Mouse (Mus musculus) yolk sac, embryonic 10.5 days (tissue): ENCODE measurements at regions not wholly inside any gene's neighbourhood (a gene's known extent, or its start where the extent isn't known, plus 50 kb on each side); places are given as distances from the start of the nearest gene placed in this dataset.

ENCODE experiments used
- DNase-seq: peaks from one replicate; pipeline ENCODE4 v3.0.0-alpha.2; 2017; ENCODE audit warnings: low spot score

DNA sequence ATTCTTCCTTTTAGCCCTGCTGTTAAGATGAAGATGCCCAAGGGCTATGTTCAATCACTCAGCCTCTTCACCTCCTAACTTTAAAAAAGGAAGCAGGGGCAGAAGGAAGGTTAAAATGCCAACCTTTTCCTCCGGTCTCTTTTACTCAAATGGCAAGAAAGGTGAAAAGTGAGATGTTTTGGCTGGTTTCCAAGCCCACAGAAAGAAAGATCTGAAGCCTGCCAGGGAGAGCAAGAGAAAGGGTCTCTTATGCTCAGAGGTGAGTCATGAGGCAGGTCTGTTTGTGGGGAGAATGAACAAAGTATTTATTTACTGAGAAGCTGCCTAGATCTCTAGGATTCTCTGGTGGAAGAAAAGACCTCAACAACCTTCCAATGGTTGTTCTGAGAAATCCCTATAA lies 162.1 kb upstream of the Kirrel3 start:
- no peak for DNase-seq

- no peak for DNase-seq
These were observed 157.0 kb upstream of the Kirrel3 start for GRCm38 (mm10) chr9:34328723-34329122.

GRCm38 (mm10) chr9:34334112-34334511 lies 151.6 kb upstream of the Kirrel3 start:
- DNase-seq, result no peak

DNA sequence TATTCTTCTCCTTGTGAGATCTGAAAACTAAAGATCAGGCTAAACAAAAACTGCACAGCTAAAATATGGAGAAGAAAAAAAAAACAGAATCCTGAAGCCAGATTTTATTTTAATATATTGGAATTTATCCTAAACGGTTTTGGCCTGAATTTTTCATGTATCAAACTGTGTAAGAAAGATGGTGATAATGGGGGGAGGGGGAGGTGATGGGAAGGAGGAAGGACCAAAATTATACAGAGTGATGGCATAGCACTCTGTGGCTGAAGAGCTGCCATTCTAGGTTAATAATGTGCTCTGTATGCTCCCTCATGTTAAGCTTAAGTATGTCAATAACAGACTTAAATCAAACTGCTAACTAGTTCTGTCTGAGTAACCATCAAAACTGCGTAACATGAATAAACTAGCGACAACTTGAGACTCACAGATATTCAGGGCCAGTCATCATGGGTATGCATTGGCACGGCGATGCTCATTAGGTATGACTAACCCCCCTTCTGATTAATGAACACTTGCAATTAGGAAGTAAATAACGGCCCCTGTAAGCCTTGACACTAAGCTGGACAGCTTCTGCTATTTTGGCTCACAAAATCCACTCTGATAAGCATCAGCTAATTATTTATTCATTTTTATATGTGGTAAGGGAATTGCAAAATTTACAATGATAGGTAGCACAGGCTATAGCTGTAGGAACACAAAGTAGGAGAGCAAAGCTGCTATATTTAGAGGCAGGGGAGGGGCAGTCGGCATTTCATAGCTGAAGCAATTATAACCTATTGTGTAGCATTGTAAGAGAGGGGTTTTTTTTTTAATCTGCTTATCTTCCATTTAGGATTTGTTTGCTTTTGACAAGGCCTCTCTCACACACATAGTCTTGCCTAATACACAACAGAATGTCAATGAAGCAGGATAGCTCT lies 150.9 kb upstream of the Kirrel3 start:
- no peak for DNase-seq

GRCm38 (mm10) chr9:34348442-34348841 lies 137.3 kb upstream of the Kirrel3 start:
- no peak for DNase-seq

- DNase-seq, result no peak
These were observed 135.7 kb upstream of the Kirrel3 start for GRCm38 (mm10) chr9:34349997-34350396.

GRCm38 (mm10) chr9:34353744-34354143 lies 131.9 kb upstream of the Kirrel3 start:
- no peak for DNase-seq

DNA sequence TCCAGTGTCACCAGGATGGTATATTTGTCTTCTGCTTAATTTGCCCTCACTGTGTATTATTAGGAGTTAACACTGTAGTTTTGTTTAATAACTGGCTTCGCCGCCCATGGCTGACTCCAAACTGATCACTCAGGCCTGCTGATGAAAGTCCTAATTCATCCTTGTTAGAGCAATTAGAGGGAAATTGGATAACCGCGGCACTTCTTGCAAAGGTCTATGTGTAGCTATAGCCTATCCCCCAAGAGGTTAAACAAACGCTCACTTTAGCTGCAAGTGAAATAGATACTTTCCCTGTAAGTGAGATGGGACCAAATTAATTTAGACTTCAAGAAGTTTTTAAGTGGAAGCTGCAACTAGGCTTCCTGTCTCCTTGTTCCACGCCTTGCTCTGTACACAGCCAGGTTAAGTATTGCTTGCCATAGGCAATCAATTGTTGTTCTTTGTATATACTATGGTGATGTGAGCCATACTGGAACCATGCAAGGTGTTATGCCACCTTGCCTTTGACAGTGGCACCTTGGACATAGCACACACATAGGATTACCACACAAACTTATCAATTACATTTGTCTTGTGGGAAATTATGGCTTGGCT lies 130.9 kb upstream of the Kirrel3 start:
- DNase-seq, result no peak

DNA sequence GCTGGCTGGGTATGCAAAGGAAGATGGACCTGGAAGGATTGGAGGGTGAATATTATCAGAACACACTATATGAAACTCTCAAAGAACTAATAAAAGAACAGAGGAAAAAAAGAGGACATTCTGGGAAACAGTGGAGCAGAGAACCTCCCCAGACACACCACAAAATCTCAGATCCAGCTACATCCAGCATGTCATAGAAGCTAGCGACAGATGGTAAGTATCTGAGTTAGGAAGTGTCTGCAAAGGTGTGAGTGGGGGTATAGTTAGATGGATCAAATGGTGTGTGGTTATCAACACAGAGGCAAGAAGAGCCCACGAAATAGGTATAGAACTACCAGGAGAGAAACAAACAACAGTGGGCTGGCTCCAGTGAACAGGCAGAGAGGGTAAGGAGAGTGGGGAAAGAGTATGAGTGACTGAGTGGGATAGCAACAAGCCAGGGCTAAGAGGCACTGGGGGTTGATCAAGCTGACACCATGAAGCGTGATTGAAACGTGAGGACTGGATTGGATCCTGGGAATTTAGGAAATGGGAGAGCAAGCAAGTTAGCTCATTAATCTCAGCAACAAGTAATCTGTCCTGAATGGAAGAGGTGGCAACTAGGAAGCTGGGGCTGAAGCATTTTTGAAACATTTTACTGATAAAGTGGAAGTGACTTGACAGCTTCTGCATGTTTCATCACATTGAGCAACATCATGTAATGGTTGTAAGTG lies 114.9 kb upstream of the Kirrel3 start:
- no peak for DNase-seq

GRCm38 (mm10) chr9:34375187-34375586 lies 110.5 kb upstream of the Kirrel3 start:
- DNase-seq, result no peak

DNA sequence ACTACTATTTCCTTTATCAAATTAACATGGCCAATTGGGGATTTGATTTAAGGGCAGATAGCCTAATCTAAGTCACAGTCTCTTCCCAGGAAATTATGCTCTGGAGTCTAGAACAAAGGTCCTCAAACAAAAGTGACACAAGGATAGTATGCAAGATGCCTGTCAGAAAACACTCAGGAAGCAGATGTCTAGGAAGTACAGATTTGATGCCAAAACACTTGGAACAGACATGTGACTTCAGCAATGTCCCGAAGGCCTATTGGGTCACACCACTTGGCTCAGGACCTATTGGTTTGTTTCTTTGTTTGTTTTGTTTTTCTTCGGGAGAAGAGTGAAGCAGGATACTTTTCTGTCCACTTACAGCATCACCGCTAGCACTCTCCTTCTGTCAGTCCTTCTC lies 105.7 kb upstream of the Kirrel3 start:
- no peak for DNase-seq

- no peak for DNase-seq
These were observed 104.1 kb upstream of the Kirrel3 start for GRCm38 (mm10) chr9:34381601-34382000.

- no peak for DNase-seq
These were observed 103.5 kb upstream of the Kirrel3 start for GRCm38 (mm10) chr9:34382208-34382607.

DNA sequence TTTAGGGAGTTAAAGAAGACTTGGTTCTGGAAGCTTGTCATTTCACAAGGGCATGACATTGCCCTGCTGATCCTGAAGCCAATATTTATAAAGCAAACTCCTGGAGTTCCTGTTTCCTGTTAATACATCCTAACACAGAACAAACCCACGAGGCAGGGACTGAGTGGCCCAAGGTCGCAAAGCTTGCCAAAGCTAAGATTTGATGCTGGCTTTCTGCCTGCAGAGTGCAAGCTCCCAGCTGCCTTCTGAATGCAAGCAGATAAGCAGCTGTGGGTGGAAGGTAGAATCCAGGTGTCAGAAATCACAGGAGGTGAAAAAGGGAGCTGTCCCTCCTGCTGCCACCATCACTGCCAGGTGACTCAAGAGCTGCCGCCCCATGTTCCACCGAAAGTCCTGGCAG lies 99.6 kb upstream of the Kirrel3 start:
- DNase-seq, result no peak

DNA sequence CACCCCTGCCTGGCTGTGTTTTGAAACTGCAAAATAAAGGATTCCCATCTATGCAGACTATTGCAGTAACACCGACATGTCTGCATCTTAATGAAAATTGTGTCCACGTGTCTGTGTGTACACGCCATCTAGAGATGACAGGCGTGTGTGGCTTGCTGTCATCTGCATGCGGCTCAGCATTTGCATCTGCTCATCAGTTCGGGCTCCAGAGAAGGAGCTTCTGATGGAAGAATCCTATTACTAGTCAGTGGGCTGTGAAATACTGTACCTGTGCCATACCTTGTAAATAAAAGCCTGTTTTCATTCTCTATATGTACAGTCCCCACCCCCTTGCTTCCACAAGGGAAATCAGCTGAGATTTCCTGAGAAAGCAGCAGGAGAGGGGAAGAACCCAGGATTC lies 92.7 kb upstream of the Kirrel3 start:
- no peak for DNase-seq

GRCm38 (mm10) chr9:34395839-34396804 lies 89.6 kb upstream of the Kirrel3 start:
- no peak for DNase-seq

DNA sequence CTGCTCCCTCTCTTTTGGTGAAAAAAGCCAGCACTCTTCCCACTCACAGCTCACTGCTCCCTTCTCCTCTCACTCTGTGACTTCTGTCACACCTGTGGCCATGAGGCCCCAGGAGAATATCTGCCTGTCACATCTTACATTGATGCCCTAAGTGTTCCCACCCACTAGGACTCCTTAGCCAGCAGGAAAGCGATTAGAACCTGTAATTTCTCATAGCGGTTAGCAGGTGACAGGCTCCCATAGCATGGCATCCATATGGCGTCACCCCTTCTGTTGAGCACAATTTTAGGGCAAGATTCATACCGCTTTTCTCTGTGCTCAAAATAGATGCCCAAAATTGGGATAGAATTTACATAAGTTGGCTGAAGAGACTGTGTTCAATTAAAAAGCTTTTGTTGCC lies 74.0 kb upstream of the Kirrel3 start:
- DNase-seq, result no peak

DNA sequence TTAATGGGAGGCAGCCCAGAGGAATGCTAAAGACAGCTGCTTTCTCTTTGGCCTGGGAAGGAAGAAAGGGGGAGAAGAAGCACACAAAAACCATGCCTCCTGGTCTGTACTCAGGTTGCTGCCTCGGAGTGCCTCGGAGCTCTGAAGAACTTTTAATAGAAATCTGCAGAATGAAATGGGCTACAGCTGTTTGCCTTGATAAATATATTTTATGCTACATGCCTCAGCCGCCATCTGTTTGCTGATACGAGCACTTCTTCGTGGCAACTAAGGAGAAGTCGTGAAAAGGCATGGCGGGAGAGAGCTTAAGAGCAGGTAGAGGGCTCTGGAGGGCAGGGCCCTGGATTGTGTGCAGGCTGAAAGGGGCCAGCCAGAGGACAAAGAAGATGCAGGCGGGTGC lies 69.5 kb upstream of the Kirrel3 start:
- no peak for DNase-seq

DNA sequence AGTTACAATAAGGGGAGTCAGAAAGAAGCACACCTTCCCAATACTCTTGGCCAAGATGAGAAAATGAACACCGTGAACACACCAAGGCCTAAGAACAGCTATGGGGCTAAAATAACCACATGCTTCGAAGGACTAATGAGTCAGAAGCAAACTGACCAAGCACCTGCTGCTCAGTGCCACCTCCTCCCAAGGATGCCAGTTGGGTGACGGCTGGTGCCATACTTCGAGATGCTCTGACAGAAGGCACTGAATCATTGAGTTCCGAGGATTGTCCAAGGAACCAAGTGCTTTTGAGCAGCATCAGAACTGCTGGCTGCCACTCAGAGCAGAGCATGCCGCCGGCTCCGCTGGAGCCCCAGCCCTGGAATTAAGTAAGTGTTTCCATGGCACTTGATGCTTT lies 67.6 kb upstream of the Kirrel3 start:
- no peak for DNase-seq

- DNase-seq, result no peak
These were observed 63.7 kb upstream of the Kirrel3 start for GRCm38 (mm10) chr9:34421956-34422355.

DNA sequence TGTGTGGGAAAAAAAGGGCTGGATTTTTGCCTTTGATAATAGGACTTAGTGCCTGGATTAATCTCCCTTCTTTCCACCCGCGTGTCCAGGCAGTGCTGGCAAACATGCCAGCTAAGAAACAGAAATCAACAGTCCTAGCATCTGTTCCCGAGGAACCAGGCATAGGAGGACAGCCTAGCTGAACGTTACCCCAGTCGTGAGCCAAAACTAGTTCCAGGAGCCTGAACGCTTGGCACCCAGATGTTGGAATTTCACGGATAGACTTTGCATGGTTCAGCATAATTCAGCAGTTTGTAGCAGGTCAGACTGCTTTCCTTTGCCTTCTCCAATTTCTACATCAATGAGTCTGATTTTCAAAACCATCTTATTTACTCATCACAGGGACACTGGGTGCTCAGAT lies 62.6 kb upstream of the Kirrel3 start:
- no peak for DNase-seq

- DNase-seq, result no peak
These were observed 59.1 kb upstream of the Kirrel3 start for GRCm38 (mm10) chr9:34426589-34426988.
